Mouse (Mus musculus) T-helper 17 cell (primary cell): ENCODE data around the gene Tmed4.
"Not testable (repeated sequence)": the region's sequence is repeated elsewhere in the genome, so short reads cannot be mapped to it uniquely, and the experiment has no call there.

Experiments
- in situ Hi-C, 2 experiments: fragments of 300-600 bp; cut with MboI, MseI; formaldehyde crosslinking; loops; 1 replicate in 1 of 2; 2 replicates in 1 of 2; pipeline ENCODE4 v1.15.1; 2025; ENCODE audit warnings: high pct_unique_total_duplicates in 2 of 2

The Tmed4 gene

DNA sequence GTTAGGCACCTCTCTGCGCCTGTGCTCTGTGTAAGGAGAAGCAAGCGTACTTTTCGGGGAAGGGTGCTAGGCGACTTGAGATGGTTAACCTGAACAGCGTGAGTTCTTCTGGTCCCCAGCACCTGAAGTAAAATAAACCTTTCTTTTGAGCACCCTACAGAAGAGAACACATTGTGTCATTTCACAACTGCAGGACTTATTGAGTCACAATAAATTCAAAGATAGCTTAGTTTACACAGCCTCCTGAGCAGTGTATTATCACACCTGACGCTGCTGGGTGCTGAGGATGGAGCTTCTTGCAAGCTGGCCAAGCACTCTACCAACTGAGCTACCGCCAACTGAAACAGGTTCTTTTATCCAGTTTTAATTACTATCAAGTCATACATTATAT, 419 bp upstream of the Tmed4 start:
- in situ Hi-C loops, result no loop called here

DNA sequence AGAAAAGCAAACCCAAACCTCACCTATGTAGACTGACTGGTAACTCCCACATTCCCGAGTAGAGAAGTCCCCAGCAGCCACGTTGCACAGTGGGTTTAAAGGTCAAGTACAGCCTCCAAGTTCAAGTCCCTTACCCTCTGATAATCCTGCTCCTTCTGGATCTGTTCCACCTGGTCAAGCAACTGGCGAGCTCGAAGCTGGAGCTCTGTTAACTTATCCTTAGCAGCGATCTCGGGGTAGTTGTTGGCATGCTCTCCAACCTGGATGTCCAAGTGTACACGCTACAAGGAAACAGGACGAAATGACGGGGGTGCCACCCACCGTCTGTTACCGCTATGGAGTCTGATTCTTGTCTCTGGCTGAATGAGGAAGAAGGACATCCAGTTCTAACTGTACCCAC, 1.1 kb downstream of the Tmed4 start:
- in situ Hi-C loops, result no loop called here

DNA sequence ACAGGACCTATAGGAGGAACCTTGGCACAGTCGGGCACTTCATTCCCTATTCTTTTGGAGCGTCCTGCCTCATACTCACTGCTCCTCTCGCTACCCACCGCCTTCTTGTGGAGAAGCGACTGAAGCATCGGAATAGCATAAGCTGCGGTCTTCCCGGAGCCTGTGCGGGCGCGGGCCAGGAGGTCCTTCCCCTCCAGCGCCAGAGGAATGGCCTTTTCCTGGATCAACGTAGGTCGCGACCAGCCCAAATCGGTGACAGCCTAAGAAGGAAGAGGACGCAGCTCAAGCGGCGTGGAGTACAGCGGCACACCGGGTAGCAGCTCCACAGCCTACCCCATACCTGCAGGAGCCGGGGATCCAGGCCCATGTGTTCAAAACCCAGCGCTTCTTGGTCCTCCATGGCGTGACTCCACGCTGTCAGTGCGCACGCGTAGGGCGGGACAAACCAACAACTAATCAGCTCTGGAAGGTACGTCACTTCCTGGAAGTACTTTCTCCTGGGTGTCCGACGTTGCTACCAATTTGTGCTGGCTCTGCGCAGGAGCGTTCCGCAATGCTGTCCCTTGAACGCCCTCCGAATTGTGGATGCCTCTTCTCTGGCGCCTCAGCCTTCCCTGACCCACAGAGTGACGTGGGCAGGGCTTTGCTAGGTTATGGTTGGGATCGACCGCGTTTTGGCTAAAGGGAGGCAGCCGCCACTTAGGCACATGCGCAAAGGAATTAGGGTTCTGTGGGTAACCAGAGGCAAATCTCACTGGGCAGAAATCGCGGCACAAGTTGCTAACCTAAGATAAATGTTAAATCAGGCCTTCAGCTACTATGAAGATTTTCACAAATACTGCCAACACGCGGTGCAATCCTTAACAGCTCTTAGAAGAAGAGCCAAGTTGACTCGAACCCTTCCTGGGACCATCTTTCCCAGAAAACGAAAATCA, 7.1 kb downstream of the Tmed4 start, which contains the start of gene Ddx56:
Gene Ddx56, minus strand, starts transcription at position 453 of the 935 bp plus-strand sequence.
- in situ Hi-C loops, result loop anchor here in 1 of 2 experiments (10.0 kb wide), 1 partner anchor 63 kb away; the partner anchor contains the start of genes A730071L15Rik and Nudcd3

DNA sequence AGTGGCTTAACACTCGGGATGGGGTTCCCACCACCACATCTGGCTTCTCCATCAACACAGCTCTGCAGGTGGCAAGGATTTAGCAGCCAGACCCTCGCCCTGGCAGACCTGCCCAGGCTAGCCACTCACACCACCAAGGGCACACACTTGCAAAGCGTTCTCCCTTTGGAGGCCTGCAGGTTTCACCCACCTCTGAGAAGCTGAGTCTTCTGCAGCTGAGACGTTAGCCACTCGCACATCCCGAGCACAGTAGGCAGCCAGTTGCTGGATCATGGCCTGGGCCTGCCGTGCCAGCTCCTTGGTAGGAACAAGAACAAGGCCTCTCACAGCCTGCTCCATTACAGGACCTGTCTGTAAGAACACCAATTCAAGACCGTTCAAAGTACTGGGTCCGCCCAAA, 8.0 kb downstream of the Tmed4 start:
- in situ Hi-C loops, result loop anchor here in 1 of 2 experiments (10.0 kb wide), 1 partner anchor 62 kb away; the partner anchor contains the start of genes A730071L15Rik and Nudcd3

DNA sequence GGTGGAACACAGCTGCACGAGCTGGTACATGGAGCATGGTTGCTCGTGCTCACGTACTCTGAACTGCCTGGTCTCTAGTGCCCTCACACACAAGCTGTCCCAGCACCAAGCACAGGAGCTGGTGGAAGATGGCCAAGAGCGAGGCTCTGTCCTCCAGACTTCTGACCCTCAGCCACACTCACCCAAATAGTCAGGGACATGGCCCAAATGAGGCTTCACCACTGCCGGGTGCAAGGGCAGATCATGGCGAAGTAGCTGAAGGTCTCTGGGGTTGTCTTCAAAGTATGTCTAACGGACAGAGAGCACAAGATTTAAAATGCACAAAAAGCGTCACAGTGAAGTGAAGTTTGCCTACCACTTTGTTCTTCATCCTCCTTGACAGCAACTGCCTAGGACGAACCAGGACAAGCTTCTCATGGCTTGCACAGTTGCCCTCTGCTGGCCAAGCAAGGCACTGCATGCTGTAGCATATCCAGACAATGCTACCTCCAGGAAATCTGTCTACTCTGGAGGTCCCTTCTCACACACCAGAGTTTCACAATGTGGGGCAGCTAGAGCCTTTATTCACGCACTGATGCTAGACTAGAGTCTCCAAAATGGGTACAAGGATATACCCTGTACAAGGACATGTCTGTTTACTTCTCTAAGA, 13.1 kb downstream of the Tmed4 start:
- in situ Hi-C loops, result loop anchor here in 1 of 2 experiments (10.0 kb wide), 1 partner anchor 57 kb away; the partner anchor contains the start of genes A730071L15Rik and Nudcd3

DNA sequence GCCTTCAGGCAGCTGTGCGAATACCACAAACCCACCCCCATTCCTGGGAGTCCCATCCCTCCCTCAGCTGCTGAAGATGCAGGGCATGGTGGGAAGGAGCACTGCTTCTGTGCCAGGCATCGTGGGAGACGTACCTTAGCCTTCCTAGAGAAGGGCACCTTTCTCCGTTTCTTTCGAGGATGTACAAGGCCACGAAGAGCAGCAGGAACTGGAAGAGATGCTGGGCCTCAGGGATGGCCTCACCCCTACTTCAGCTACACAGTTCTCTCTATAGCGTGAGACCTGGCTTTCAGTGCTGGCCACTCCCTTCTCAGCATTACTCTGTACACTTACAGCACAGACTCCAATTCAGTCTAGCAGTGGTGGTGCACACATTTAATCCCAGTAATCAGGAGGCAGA, 15.3 kb downstream of the Tmed4 start:
- in situ Hi-C loops, result no loop called here

DNA sequence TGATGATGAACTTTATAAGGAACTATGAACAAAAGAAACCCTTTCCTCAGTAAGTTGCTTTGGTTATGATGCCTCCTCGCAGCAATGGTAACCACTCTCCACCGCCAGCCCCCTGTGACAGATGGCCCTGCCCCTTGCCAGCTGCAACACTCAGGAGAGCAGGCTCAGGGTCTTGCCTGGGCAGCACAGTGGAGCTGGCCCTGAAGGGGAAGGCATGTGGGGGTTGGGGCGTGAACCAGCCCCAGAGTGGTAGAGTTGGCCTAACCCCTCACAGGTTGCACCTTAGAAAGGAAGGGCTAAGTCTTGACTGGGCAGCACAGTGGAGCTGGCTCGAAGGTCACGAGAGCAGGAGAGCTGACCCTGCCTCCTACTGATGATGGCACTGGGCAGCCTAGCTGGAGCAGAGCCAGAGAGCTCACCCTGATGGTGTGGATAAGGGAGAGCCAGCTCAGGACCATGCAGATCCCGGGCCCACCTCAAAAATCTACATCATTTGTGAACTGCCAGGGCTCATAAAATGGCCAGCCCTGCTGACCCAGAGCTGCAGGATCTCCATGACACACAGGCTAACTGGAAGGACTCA, 18.1 kb downstream of the Tmed4 start:
- in situ Hi-C loops, result no loop called here

DNA sequence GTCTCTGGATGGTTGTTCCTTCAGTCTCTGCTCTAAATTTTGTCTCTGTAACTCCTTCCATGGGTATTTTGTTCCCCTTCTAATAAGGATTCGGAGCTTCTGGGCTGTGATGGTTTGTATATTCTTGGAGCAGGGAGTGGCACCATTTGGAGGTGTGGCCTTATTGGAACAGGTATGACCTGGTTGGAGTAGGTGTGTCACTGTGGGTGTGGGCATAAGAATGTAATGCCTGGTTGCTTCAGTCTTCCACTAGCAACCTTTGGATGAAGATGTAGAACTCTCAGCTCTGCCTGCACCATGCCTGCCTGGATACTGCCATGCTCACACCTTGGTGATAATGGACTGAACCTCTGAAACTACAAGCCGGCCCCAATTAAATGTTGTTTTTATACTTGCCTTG, 20.1 kb downstream of the Tmed4 start:
- in situ Hi-C loops, result not testable (repeated sequence)

DNA sequence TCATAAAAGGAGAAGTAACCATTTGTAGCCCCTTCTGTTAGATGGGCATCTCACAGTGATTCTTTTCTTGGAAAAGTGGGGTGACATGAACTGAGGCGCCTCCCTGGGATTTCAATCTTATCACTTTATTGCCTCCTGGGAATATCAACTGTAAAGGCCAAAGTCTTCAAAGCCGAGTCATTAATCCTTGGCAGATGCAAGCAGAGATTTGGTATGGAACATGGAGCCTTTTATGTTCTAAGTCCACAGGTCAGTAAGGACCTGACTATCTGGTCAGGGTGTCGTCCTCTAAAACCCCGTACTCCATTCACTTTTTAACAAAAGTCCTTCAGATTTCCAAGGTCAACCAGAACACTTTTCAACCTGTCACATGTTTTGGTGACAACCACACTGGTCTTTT, 21.8 kb downstream of the Tmed4 start:
- in situ Hi-C loops, result no loop called here

DNA sequence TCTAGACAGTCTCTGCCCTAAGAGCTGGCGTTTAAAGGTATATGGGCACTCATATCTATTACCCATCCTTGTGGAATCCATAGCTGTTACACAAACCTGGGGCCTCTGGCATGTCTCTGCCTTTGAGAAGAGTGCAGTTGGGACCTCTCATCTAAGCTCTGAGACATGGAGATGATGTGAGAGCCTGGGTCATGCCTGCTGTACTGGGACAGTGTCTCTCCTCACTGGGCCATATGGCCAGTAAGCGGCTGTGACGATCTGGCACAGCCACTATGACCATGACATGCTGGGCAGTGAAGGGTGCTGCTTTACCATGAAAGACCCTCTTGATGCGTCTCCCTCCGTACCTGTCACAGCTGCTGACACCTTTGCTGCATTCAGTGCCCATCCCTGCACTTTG, 22.4 kb downstream of the Tmed4 start:
- in situ Hi-C loops, result no loop called here

DNA sequence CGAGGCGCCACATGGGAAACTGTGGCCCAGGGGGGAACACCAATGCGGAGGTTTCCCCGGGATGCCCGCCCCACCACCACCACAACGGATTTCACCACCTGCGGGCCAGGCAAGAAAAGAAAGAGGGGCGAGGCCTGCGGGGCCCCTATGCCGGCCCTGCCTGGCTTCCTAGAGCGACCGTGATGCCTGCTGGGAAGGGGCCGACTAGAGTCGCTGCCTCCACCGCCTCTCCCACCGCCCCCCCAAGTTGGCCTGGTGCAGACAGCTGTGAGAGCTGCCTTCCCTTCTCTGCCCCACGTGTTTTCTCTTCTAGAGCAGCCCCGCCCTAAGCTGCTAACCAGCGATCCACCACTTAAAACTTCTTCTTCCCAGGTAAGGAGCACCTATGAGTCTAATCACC, 30.0 kb downstream of the Tmed4 start:
- in situ Hi-C loops, result no loop called here

DNA sequence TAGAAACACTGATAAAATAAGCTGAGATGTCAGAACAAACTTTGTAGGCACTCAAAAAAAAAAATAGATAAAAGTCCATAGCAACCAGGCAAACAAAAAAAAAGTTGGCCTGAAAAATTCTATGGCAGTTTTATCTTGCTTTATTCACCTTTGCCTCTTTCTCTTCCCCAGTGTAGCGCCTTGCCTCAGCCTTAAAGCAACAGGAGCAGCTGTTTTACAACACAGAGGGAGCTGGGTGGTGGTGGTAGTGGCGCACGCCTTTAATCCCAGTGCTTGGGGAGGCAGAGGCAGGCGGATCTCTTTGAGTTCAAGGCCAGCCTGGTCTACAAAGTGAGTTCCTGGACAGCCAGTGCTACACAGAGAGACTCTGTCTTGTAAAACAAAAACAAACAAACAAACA, 41.6 kb downstream of the Tmed4 start:
- in situ Hi-C loops, result no loop called here

DNA sequence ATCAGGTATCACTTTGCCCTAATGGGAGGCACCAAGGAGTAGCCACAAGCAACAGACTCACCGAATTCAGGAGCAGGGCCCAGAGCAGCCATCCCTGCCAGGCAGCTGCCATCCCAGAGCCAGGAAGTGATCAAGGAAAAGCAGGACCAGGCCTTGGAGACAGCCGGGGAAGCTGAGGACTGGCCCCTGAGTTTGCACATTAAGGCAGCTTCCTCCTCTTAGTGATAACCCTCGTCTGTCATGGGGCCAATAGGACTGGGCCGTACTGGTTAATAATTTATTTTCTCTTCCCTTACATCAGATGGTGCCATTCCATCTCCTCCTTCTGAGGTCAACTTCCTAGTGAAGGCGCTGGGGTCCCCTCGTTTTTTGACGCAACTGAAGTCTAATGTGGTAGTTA, 44.7 kb downstream of the Tmed4 start, which contains the start of gene Npc1l1:
Gene Npc1l1, minus strand, starts transcription at position 132 of the 400 bp plus-strand sequence.
- in situ Hi-C loops, result no loop called here

DNA sequence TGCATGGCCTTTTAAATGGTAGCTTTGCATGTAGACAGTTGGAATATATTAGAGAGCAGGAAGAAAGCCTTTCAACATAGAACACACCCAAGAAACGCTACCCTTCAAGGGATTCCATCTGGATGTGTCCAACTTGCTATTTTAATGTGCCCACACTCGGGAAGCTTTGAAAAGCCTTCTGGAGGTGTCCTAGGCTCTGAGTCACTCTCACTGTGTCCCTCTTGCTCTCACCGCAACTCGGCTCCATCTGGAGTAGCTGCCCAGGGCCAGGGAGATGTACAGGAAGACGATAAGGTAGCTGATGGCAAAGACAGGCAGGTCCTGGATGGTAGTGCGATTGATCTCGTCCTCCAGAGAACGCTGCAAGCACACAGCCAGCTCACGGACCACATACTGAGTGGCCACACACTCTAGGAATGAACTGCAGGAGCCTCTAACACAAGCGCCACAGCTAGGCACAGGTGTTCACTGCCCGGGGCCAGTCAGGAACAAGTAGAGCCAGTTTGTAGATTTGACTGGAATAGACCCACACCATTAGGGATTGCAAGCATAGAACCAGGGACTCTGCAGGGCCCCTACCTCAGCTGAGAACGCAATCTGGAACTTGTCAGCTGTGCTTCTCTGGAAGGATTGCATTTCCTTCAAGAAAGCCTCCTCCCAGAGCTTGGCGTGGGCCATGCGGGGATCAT, 50.0 kb downstream of the Tmed4 start:
- in situ Hi-C loops, result no loop called here

DNA sequence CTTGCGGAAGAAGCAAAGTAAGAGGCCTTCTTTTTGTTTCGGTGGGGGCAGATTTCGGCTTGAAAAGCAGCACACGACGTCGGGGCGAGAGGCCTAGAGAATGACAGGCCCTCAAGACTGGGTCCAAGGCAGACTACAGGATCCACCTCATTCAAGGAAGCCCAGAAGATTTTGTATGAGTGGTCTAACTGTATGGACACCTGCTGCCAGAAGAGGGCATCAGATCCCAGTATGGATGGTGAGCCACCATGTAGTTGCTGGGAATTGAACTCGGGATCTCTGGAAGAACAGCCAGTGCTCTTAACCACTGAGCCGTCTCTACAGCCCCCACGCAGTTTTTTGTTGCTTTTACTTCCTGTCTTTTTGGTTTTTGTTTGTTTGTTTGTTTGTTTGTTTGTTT, 52.5 kb downstream of the Tmed4 start:
- in situ Hi-C loops, result no loop called here
